Comparison of ENCODE assay signal across 8 mouse cellular contexts in the genomic region with DNA sequence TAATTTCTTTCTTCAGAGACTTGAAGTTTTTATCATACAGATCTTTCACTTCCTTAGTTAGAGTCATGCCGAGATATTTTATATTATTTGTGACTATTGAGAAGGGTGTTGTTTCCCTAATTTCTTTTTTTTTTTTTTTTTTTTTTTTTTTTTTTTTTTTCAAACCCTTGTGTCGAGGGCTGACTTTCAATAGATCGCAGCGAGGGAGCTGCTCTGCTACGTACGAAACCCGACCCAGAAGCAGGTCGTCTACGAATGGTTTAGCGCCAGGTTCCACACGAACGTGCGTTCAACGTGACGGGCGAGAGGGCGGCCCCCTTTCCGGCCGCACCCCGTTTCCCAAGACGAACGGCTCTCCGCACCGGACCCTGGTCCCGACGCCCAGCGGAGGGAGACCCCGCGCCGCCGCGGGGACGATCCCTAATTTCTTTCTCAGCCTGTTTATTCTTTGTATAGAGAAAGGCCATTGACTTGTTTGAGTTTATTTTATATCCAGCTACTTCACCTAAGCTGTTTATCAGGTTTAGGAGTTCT.
DNase-seq lines count a peak whose midpoint lies in the region; ATAC-seq and TF ChIP-seq lines count a peak whose summit lies in the region.
"Not testable (repeated sequence)": the region's sequence is repeated elsewhere in the genome, so short reads cannot be mapped to it uniquely, and the experiment has no call there.

No protein-coding gene starts in this region.

- not testable (repeated sequence) for H3K79me2 ChIP-seq in heart, adult 2 months (replicated peaks; ENCODE audit: control insufficient read depth, insufficient read depth, low read length)

- ATAC-seq in intestine, embryonic 16.5 days: peak; percentile 90

- H3K4me1 ChIP-seq in heart, adult 2 months (ENCODE audit: control insufficient read depth, insufficient read depth, low read length); intestine, embryonic 16.5 days (ENCODE audit: control insufficient read depth, insufficient read depth, low read length): not testable (repeated sequence)

- H3K4me2 ChIP-seq in intestine, embryonic 16.5 days (ENCODE audit: low read depth, low read length): not testable (repeated sequence)

- H3K36me3 ChIP-seq in heart, adult 2 months (ENCODE audit: control insufficient read depth, insufficient read depth, low read length); intestine, embryonic 16.5 days (ENCODE audit: control insufficient read depth, insufficient read depth, low read length): not testable (repeated sequence)

- H3K9me3 ChIP-seq in intestine, embryonic 16.5 days (ENCODE audit: control insufficient read depth, low read length): not testable (repeated sequence)

- H3K9ac ChIP-seq in heart, adult 2 months (ENCODE audit: low read depth, low read length); intestine, embryonic 16.5 days (ENCODE audit: low read depth, low read length): not testable (repeated sequence)

- not testable (repeated sequence) for H3K27ac ChIP-seq in heart, adult 2 months; intestine, embryonic 16.5 days (ENCODE audit: low read length)

- intact Hi-C loops in heart, adult 2 months (cut with DNase I); left cerebral cortex, postnatal 10 days (cut with DNase I): not testable (repeated sequence)

- not testable (repeated sequence) for TF ChIP-seq POLR2A in heart, adult 2 months (IDR thresholded peaks at IDR 0.05; ENCODE audit: insufficient read depth, low read depth, low read length)

- 78% methylated on average over 33 of the region's 33 CpGs for WGBS in heart, adult 2 months
- 77% methylated on average over 33 of the region's 33 CpGs for WGBS in intestine, embryonic 16.5 days

- TF ChIP-seq CTCF in heart, adult 2 months (IDR thresholded peaks at IDR 0.05): not testable (repeated sequence)

- DNase-seq in adipocyte (ENCODE audit: low spot score): peak; percentile 67
- DNase-seq in embryo, embryonic 10 days (ENCODE audit: low spot score): peak; percentile 55
- peak; percentile 36 to 62 for DNase-seq in heart, adult 2 months
- DNase-seq in left cerebral cortex, postnatal 10 days (ENCODE audit: extremely low spot score in 1 of 2, low spot score in 2 of 2): peak; percentile 30 to 91
- DNase-seq in lung, postnatal 36 days: peak; percentile 70
- DNase-seq in skeletal muscle tissue, adult 2 months (ENCODE audit: low read depth, low spot score): peak; percentile 75
- DNase-seq in urinary bladder, postnatal 36 days (ENCODE audit: low spot score in 2 of 2): peak; percentile 14 to 60

- not testable (repeated sequence) for H3K27me3 ChIP-seq in heart, adult 2 months (ENCODE audit: control insufficient read depth, insufficient read depth, low read length); intestine, embryonic 16.5 days (replicated peaks; ENCODE audit: control insufficient read depth, insufficient read depth, low read length)

- not testable (repeated sequence) for TF ChIP-seq EP300 in heart, adult 2 months (IDR thresholded peaks at IDR 0.05; ENCODE audit: insufficient read depth, low read depth, low read length)

- H3K4me3 ChIP-seq in heart, adult 2 months; intestine, embryonic 16.5 days (ENCODE audit: low read length): not testable (repeated sequence)
